Mouse (Mus musculus): Measurements from ENCODE around the gene Vinac1. TPM values are rescaled to one million over a fixed set of nuclear protein-coding genes. Genes with fewer than 3 reads are reported as not detected.
"Not testable (repeated sequence)": the region's sequence is repeated elsewhere in the genome, so short reads cannot be mapped to it uniquely, and the experiment has no call there.

Gene Vinac1
- polyA plus RNA-seq, 1 experiment from 2014 or later = 0.06 TPM

- H3K9ac ChIP-seq (replicated peaks) = peak overlapping the region; percentile 64
- ATAC-seq (ENCODE audit: insufficient number of reproducible peaks, insufficient read depth, low FRiP score, low TSS enrichment, low read depth) = no peak
- H3K9me3 ChIP-seq = no peaks in the 10 kb centered on the region
- H3K4me3 ChIP-seq (replicated peaks) = peak overlapping the region; percentile 48
- peak overlapping the region; percentile 91 for H3K4me2 ChIP-seq
- H3K36me3 ChIP-seq = no peaks in the 10 kb centered on the region
- WGBS = 3% methylated on average over 62 of the region's 62 CpGs
- peaks cover 12% of the 10 kb centered on the region; the same call in 1 of the 2 replicates for H3K4me1 ChIP-seq (replicated peaks)
- peaks cover 59% of the 10 kb centered on the region for H3K27me3 ChIP-seq
- no peak overlapping the region for H3K27ac ChIP-seq
These were observed 8.9 kb downstream of the Vinac1 start for GRCm38 (mm10) chr2:129038937-129039631.

DNA sequence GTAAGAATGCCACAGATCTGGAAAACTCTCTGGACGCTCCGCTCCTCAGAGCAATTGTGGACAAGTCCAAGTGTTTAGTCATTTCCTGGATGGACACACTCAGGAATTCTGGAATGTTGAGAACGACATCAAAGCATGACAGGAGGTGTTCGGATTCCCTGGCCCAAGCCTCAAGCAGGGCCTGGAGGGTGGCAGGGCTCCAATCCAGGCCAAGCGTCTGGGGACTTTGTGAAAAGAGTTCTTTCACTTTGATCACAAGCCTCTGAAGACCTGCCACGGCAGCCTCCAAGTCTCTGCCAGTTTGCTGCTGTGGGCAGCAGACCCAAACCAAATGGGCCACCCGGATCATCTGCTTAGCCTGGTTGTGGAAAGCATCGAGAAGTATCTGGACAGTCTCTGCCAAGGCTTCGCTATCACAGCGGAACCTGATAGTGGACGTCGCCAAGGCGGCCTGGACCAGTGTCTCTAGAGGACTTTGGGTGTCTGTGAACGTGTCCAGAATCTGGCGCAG lies 9.5 kb downstream of the Vinac1 start:
- H3K4me1 ChIP-seq (replicated peaks) = peaks cover 12% of the 10 kb centered on the region; the same call in 1 of the 2 replicates
- no peaks in the 10 kb centered on the region for H3K9me3 ChIP-seq
- peak overlapping the region; percentile 91 for H3K4me2 ChIP-seq
- H3K9ac ChIP-seq (replicated peaks) = peak overlapping the region; percentile 64
- H3K27ac ChIP-seq = no peak overlapping the region
- H3K27me3 ChIP-seq = peaks cover 59% of the 10 kb centered on the region
- no peaks in the 10 kb centered on the region for H3K36me3 ChIP-seq
- WGBS = 32% methylated on average over 15 of the region's 15 CpGs
- no peak for ATAC-seq (ENCODE audit: insufficient number of reproducible peaks, insufficient read depth, low FRiP score, low TSS enrichment, low read depth)
- H3K4me3 ChIP-seq (replicated peaks) = peak overlapping the region; percentile 48

DNA sequence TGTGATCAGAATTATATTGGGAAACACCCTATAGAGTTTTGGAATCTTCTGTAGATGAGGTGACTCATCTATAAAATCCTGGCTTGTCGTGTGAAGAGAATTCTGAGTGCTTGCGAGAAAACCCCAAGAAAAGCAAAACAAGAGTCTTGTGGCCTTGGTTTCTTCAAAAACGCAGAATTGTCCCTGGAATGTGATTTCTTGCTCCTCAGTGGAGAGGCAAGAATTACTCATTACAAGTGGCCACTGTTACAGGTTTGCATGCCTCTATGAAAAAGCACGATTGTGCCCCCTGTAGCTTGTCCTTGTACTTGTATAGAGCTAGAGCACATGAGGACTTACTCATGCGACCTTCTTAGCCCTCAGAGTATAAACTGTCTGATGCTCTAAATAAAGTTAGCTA lies 12.6 kb downstream of the Vinac1 start:
- H3K9me3 ChIP-seq = no peaks in the 10 kb centered on the region
- WGBS = 78% methylated on average over 5 of the region's 5 CpGs
- H3K27me3 ChIP-seq = peaks cover 42% of the 10 kb centered on the region
- no peak for ATAC-seq (ENCODE audit: insufficient number of reproducible peaks, insufficient read depth, low FRiP score, low TSS enrichment, low read depth)
- no peak overlapping the region for H3K4me3 ChIP-seq (replicated peaks)
- no peaks in the 10 kb centered on the region for H3K36me3 ChIP-seq
- no peak overlapping the region for H3K4me2 ChIP-seq
- no peak overlapping the region for H3K9ac ChIP-seq (replicated peaks)
- H3K27ac ChIP-seq = no peak overlapping the region
- H3K4me1 ChIP-seq (replicated peaks) = peaks cover 12% of the 10 kb centered on the region; the same call in 1 of the 2 replicates

- 78% methylated on average over 9 of the region's 9 CpGs for WGBS
- no peaks in the 10 kb centered on the region for H3K4me1 ChIP-seq (replicated peaks)
- no peak overlapping the region for H3K9ac ChIP-seq (replicated peaks)
- H3K27me3 ChIP-seq = no peaks in the 10 kb centered on the region
- ATAC-seq (ENCODE audit: insufficient number of reproducible peaks, insufficient read depth, low FRiP score, low TSS enrichment, low read depth) = no peak
- no peaks in the 10 kb centered on the region for H3K36me3 ChIP-seq
- no peaks in the 10 kb centered on the region for H3K9me3 ChIP-seq
- H3K4me2 ChIP-seq = no peak overlapping the region
- H3K27ac ChIP-seq = no peak overlapping the region
- H3K4me3 ChIP-seq (replicated peaks) = no peak overlapping the region
These were observed 23.2 kb downstream of the Vinac1 start for GRCm38 (mm10) chr2:129024820-129025219.

GRCm38 (mm10) chr2:129020106-129020505 lies 27.9 kb downstream of the Vinac1 start:
- Histone ChIP-seq H3K27me3 (no peaks in the 10 kb centered on the region), H3K9ac (replicated peaks) (no peak overlapping the region), H3K4me3 (replicated peaks) (no peak overlapping the region), H3K36me3 (no peaks in the 10 kb centered on the region), H3K9me3 (no peaks in the 10 kb centered on the region), H3K4me1 (replicated peaks) (no peaks in the 10 kb centered on the region), H3K4me2 (no peak overlapping the region), H3K27ac (no peak overlapping the region)
- 77% methylated on average over 2 of the region's 2 CpGs for WGBS
- no peak for ATAC-seq (ENCODE audit: insufficient number of reproducible peaks, insufficient read depth, low FRiP score, low TSS enrichment, low read depth)

GRCm38 (mm10) chr2:129008867-129009266 lies 39.1 kb downstream of the Vinac1 start:
- WGBS = 69% methylated on average over 2 of the region's 2 CpGs
- not testable (repeated sequence) for ATAC-seq (ENCODE audit: insufficient number of reproducible peaks, insufficient read depth, low FRiP score, low TSS enrichment, low read depth); H3K27ac ChIP-seq; H3K36me3 ChIP-seq; H3K9me3 ChIP-seq; H3K4me1 ChIP-seq (replicated peaks); H3K4me2 ChIP-seq; H3K4me3 ChIP-seq (replicated peaks); H3K9ac ChIP-seq (replicated peaks); H3K27me3 ChIP-seq

GRCm38 (mm10) chr2:129006194-129006749 lies 41.7 kb downstream of the Vinac1 start:
- Histone ChIP-seq H3K9me3 (no peaks in the 10 kb centered on the region), H3K9ac (replicated peaks) (no peak overlapping the region), H3K4me3 (replicated peaks) (no peak overlapping the region), H3K27me3 (no peaks in the 10 kb centered on the region), H3K27ac (no peak overlapping the region), H3K4me1 (replicated peaks) (no peaks in the 10 kb centered on the region), H3K36me3 (no peaks in the 10 kb centered on the region), H3K4me2 (no peak overlapping the region)
- WGBS = 82% methylated on average over 4 of the region's 4 CpGs
- ATAC-seq (ENCODE audit: insufficient number of reproducible peaks, insufficient read depth, low FRiP score, low TSS enrichment, low read depth) = no peak

DNA sequence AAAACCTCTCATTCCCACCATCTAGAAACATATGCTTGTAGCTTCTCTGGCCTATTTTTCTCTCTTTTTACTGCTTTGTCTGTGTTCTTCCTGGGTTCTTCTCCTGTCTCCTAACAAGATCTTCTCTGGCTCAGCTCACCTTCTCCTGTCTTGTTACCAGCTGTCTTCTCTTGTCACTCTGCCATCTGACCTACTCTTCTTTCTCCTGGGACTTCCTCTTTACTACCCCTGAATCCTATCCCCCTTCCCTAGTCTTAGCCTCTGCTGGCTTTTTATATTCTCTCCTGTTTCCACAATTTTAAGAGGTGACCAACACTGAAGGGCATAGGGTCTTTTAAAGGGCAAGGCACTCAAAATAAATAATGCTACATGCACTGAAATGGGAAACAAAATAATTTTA lies 43.1 kb downstream of the Vinac1 start:
- H3K9ac ChIP-seq (replicated peaks) = no peak overlapping the region
- no peak overlapping the region for H3K4me2 ChIP-seq
- no peak overlapping the region for H3K27ac ChIP-seq
- H3K36me3 ChIP-seq = no peaks in the 10 kb centered on the region
- no peak overlapping the region for H3K4me3 ChIP-seq (replicated peaks)
- H3K4me1 ChIP-seq (replicated peaks) = no peaks in the 10 kb centered on the region
- no peak for ATAC-seq (ENCODE audit: insufficient number of reproducible peaks, insufficient read depth, low FRiP score, low TSS enrichment, low read depth)
- no peaks in the 10 kb centered on the region for H3K9me3 ChIP-seq
- no peaks in the 10 kb centered on the region for H3K27me3 ChIP-seq

DNA sequence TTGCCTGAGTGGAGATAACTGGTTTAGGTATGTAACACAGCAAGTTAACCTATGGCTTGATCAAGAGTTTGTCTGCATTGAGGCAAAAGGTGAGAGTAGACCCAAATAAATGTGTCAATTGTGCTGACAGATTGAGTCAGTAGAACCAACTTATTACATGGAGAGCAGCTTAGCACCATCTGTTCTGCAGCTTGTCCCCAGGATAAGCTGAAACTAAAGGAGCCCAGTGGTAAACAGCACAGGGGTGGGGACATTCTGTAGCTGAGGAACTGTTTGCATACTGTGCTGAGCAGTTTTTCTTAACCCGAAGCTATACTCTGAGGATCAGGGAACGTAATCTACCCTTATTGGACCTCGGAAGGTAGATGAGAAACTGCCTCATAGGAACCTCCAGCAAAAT lies 63.2 kb downstream of the Vinac1 start:
- no peak overlapping the region for H3K4me2 ChIP-seq
- ATAC-seq (ENCODE audit: insufficient number of reproducible peaks, insufficient read depth, low FRiP score, low TSS enrichment, low read depth) = no peak
- H3K9me3 ChIP-seq = no peaks in the 10 kb centered on the region
- H3K4me3 ChIP-seq (replicated peaks) = no peak overlapping the region
- H3K27me3 ChIP-seq = no peaks in the 10 kb centered on the region
- H3K9ac ChIP-seq (replicated peaks) = no peak overlapping the region
- 86% methylated on average over 3 of the region's 3 CpGs for WGBS
- no peak overlapping the region for H3K27ac ChIP-seq
- H3K4me1 ChIP-seq (replicated peaks) = no peaks in the 10 kb centered on the region; the same call in 1 of the 2 replicates
- H3K36me3 ChIP-seq = no peaks in the 10 kb centered on the region

DNA sequence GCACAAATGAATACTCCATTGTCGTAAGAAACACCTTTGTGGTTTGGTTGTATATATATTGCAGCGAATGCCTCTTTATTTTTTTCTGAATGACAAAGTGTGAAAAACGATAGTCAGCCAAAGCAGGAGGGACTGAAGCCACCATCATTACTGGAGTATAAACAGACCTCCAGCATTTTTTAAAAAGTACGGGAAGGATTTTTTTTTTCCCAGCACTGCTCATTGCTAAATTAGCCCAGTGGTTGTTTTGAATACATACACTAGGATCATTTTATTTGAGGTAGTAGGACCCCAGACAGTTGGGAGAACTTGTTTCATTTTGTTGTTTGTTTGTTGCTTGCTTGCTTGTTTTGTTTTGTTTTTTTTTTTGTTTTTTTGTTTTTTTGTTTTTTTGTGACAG lies 72.4 kb downstream of the Vinac1 start:
- Histone ChIP-seq H3K4me3 (replicated peaks) (no peak overlapping the region), H3K27ac (no peak overlapping the region), H3K4me2 (no peak overlapping the region), H3K9me3 (no peaks in the 10 kb centered on the region), H3K36me3 (no peaks in the 10 kb centered on the region), H3K27me3 (no peaks in the 10 kb centered on the region), H3K9ac (replicated peaks) (no peak overlapping the region), H3K4me1 (replicated peaks) (no peaks in the 10 kb centered on the region)
- WGBS = 67% methylated on average over 4 of the region's 4 CpGs
- no peak for ATAC-seq (ENCODE audit: insufficient number of reproducible peaks, insufficient read depth, low FRiP score, low TSS enrichment, low read depth)

Measured in limb, embryonic 12.5 days (tissue).